Mouse (Mus musculus): Measurements from ENCODE around the gene Scgb1b24. TPM values are rescaled to one million over a fixed set of nuclear protein-coding genes. Genes with fewer than 3 reads are reported as not detected.

Gene Scgb1b24
- total RNA-seq (2021), result not detected

DNA sequence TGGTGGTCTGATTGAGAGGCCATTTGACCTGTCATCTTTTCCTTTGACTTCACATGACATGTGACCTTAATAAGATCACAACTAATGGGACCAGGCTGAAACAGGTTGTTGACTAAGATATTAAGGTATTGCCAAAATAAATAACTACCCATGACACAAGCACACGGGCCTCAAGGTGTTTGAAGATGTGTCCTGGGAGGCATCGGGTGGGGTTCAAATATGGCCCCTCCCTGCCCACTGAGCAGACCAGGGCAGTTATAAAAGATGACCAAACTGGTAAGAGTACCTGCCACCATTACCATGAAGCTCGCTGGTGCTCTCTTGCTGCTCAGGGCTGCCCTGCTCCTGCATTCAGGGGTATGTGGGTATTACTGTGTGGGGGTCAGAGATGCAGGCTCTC lies at the start of gene Scgb1b24:
Gene Scgb1b24, plus strand, starts transcription at position 301 of the 400 bp plus-strand sequence.
- intact Hi-C loops (cut with DNase I), result no loop called here
- no peak for DNase-seq (ENCODE audit: extremely low spot score in 1 of 2, low spot score in 2 of 2)

DNA sequence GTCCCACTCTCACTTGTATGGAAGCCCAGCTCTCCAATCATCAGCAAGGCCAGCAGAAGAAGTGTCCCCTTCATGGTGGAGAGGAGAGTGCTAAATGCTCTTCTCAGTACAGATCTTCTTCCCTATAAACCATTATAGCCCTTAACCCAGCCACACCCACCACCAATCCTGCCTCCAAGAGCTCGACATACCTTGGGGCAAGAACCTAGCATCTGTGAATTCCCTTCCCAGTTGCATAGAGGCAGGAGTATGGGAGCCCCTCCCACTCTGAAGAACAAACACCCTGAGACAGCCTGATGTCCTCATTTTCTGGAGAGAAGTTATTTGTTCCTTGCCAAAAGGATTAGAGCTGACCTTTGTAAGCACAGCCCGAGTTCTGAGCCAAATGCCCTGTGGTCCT lies 4.4 kb upstream of the Scgb1b24 start, which contains the start of gene Scgb2b24:
Gene Scgb2b24, minus strand, starts transcription at position 101 of the 400 bp plus-strand sequence.
- DNase-seq (ENCODE audit: extremely low spot score in 1 of 2, low spot score in 2 of 2), result no peak
- intact Hi-C loops (cut with DNase I), result no loop called here

Other genes with a start within 250 kb of the Scgb1b24 start
- not detected for gene Scgb2b21, start 223.3 kb upstream of the Scgb1b24 start, total RNA-seq (2021)
- gene Scgb2b24, start 4.5 kb upstream of the Scgb1b24 start, total RNA-seq (2021), result not detected
- gene Scgb2b26, start 201.2 kb downstream of the Scgb1b24 start, total RNA-seq (2021), result not detected

All from left cerebral cortex, postnatal 10 days (tissue).